Mouse (Mus musculus): ENCODE measurements around the gene Leap2.
A peak's percentile ranks its signal among the peaks of the same experiment; 100 is the strongest.
"Not testable (repeated sequence)": the region's sequence is repeated elsewhere in the genome, so short reads cannot be mapped to it uniquely, and the experiment has no call there.

Gene Leap2

DNA sequence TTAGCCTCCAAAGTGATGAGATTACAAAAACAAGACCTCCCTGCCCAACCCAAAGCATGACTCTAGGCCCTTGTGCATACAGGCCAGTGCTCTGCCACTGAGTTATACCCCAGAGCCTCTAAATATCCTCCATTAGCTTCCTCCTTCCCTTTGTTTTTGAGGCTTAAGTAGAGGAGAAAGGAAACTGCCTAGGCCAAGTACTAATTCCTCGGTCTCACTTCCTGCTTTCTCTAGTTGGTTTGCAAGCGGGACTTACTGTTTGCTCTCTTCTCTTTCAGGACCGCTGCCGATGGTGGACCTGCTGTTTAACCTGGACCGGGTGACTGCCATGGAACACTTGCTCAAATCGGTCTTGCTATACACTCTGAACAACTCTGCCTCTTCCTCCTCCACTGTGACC lies 13.4 kb upstream of the Leap2 start:
- DNase-seq: no peak

DNA sequence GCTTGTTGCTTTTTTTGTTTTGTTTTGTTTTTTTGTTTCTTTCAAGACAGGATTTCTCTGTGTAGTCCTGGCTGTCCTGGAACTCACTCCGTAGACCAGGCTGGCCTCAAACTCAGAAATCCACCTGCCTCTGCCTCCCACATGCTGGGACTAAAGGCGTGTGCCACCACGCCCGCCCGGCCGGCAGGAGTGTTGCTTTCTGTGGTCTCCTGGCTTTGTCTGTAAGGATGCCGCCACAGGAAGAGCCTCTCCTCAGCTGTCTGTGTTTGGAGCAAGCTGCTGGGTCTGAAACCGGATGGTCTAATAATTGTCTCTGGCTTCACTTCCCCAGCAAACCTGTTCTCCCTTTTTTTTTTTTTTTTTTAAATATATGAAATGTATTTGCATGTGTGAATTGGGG lies 12.5 kb upstream of the Leap2 start:
- DNase-seq: no peak

DNA sequence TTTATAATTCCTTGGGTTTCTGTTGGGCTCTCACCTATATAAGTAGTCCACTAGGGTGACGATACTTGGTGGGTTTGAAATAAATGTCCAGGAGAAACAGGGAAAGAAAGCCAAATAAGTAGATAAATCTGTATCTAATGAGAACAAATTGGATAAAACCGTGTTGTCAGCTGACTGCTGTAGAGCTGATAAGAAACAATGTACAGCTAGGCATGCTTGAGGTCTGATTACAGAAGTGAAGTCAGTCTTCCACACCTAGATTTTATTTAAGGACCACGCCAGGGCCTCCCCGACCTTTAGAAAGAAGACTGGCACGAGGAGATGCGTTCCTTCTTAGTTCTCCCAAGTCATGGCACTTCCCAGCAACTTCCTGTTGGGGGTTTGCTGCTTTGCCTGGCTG lies 10.1 kb upstream of the Leap2 start:
- no peak for DNase-seq

DNA sequence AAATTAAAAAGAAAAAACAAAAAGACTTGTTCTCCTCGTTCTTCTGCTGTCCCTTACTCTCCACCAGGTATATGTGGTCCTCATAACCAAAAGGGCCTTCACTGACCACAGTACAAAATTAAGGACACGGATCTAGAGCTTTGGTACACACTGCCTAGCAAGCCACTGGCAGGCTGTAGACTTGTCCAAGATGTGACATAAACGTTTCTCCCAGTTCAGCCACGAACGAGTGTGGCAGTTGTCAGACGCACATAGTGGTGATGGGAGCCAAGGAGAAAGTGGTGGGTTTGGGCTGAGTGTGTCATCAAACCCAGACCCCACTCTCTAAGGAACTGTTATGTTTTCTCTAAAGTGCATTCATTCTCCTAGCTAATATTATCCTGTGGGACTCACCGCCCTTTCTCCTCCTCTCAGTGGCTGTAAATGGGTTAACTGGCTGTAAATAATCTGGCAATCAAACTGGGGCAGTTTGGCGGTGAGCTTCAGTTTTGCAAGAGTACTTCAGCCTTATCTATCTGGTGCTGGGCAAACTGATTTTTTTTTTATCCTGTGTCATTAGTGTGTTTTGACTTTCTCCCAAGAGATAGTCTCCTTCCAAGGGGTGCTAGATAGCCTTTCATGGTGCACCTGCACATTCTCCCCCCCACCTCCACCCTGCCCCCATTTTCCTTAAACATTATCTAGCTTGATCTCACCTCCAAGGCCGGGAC lies 8.5 kb upstream of the Leap2 start:
- DNase-seq: no peak

DNA sequence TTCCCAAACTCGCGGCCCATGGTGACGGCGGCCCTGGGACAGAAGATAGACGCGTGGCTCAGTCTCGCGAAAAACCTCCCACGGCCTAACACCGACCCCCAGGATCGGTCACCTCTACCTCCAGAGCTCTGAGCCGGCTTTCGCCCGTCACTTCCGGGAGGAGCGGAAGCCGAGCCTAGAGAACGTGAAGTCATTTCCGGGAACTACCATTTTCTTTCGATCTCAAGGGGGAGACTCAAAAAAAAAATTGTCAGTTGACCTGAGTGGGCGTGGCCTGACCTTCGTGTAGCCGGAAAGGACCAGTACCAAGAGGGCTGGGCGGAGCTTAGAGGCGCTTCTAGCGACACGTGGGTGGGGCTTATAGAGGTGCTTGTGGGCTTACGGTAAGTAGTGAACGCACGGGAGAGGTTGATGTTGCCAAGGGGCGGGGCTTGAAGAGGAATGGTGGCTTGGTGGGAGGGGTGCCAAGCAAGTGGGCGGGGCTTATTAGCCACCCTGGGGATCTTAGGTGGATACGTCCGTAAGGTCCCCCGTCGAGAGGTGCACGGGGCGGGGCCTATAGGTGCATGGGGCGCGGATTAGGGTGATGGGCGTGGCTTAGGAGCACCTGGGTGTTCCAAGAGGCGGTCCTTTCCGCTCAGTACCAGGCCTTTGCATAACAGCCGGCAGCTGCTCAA lies 7.8 kb upstream of the Leap2 start, which contains the start of the genes Uqcrq and Gdf9:
Uqcrq (minus strand) TSS at position 162 of the 677 bp plus-strand sequence.
Gdf9 (plus strand) TSS at position 354 of the 677 bp plus-strand sequence.
- DNase-seq: peak; percentile 99 to 100

DNA sequence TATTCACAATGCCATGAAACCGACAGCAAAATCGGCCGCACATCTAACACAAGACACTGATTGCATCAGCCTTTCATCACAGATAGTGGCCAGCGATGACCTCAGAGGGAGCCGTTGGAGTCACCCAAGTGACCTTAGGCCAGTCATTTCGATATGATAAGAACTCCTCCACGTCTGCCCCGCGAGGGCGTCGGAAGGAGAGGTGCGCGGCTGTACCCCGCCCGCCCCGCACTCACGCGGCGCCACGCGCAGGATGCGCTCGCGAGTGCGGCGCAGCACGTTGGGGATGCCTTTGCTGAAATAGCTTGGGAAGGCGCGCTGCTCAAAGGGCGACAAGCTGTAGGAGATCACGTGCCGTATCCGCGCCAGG lies 7.3 kb upstream of the Leap2 start:
- no peak for DNase-seq

DNA sequence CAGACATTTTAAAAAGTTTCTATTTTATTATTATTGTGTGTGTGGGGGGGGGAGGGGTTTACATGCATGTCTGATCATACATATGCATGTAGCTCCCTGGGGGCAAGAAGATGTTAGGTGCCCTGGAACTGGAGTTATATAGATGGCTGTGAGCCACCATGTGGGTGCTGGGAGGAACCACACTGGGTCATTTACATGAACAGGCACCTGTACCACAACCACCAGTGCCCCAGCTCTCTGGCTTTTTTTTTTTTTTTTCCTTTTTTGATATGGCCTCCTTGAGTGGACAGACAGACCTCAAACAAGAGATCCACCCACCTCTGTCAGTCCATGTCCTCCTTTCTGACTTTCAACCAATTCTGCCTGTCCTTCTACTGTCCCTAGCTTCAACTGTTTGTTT lies 6.2 kb upstream of the Leap2 start:
- peak in 1 of 2 experiments; percentile 14 for DNase-seq

DNA sequence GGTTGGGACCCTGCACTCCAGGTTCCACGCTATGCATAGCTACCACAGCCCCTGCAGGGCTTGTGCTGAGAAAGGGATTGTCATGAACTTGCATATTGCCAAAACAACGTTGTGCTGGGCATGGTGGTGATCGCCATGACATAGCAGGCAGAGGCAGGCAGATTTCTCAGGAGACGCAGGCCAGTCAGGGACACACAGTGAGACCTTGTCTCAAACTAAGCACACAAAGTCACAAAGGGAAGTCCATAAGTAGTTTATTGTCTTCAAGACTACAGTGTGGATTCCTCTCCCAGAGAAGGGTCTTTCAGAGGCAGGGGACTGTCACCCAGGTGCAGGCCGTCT lies 5.7 kb upstream of the Leap2 start:
- no peak for DNase-seq

DNA sequence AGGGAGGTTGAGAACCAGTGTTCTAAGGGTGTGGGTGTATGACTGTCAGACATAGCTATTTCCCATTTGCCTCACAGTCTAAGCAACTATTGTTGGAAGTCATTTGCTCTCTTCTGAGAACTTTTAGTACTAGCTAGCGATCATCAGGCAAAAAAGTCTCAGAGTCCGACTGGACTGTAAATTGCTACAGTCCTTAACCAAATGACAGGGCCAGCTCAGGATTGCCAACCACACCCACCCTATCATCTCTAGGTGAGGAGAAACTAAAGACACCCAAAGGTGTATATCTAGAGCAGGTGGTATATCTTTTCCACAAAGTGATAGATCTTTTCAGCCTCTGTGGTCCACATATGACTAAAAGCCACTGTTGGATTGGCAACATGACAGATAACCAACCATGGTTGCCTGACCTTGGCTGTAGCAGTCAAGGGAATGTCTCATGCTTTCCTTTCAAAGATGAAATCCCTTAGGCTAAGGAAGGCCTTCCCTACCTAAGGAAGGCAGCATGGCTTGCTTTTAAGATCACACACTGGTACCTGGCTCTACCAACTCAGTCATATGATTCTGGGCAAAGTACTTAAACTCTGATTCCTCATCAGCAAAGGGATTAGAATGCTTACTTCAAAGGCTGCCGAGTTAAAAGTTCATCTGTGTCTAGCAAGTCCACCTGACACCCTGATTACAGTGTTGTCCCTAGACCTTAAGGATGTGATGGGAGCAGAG lies 5.2 kb upstream of the Leap2 start:
- no peak for DNase-seq

DNA sequence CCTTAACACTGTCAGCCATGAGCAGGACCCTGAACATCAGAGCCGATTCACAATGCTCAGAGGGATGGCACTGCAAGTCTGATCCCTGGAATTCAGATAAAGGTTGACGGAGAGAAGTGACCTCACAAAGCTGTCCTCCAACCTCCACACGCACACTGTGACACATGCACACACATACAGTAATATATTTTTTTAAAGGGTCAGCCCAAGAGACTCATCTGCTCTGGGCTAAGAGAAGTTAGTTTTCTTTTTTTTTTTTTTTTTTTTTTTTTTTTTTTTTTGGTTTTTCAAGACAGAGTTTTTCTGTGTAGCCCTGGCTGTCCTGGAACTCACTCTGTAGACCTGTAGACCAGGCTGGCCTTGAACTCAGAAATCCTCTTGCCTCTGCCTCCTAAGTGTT lies 3.9 kb upstream of the Leap2 start:
- not testable (repeated sequence) for DNase-seq

DNA sequence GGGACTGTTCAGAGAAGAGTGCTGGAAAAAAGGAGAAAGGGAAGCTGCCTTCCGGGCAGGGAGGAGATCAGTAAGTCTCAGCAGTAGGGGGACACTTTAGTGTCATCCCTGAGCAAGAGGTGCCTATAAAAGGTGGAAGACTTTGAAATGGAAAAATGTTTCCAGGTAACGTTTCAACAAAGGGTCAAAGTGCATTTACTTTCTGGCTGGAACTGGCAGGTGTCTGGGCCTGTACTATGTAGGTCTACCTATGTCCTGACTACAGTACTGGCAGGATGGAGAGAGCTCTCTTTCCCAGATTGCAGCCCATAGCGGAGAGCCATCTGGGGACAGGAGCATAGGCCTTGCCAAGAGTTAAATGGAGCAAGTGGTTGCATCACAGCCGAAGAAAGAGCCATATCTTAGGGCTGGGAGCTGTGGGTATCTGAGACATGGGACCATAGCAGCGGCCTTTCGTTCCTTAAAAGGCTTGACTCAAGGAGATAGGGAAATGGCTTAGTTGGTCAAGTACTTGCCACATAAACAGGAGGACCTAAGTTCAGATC lies 2.8 kb upstream of the Leap2 start:
- DNase-seq: no peak

DNA sequence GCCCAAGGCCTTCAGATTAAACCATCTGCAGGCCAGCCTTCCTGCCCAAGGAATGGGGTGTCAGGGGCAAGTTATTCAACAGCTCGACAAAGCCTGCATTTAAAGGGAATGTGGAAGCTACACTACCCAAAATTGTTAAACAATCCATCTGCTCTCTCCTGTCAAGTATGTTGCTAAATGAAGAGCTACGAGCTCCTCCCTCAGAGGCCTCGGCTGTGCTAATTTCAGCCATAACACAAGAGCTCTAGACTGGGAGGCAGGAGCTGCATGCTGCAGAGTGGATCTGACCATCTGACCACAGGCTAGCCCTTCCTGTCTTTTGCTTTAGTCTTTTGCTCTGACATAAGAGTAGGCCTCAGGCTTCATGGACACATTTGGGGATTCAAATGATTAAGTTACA lies 2.3 kb upstream of the Leap2 start:
- no peak for DNase-seq

DNA sequence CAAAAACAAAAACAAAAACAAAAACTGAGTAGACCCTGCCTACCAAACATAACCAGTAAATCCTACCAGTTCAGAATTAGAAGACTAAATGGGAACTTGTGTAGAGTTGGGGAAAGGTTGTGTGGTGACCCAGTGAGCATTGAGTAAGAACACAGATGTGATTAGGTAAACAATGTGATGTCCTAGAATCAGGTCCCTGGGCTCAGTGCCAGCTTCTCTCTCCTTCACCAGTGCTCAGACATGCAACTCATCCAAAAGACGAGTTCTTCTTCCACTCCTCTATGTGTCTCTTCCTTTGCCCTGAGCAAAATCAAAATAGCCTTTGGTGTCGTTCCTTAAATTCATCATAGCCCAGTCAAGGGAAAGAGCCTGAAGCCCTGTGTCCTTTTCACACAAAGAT lies 1.9 kb upstream of the Leap2 start:
- no peak for DNase-seq

DNA sequence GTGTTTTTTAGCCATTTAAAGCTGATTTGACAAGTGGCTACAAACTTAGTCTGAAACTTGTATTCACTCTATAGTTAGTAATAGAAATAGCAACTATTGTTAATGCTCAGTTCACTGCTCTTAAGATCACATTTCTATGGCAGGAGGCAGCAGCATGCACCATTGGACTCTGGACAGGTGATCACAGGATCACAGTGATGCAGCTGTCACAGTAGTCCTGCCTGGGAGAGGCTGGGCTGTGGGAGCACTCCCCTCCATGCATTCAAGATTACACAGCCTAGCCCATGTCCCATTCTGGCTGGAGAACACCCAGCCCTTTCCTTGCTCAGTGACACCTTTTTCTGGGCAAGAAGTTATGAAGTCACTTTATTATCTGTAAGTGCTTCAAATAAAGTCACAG lies 4.9 kb downstream of the Leap2 start:
- no peak for DNase-seq

DNA sequence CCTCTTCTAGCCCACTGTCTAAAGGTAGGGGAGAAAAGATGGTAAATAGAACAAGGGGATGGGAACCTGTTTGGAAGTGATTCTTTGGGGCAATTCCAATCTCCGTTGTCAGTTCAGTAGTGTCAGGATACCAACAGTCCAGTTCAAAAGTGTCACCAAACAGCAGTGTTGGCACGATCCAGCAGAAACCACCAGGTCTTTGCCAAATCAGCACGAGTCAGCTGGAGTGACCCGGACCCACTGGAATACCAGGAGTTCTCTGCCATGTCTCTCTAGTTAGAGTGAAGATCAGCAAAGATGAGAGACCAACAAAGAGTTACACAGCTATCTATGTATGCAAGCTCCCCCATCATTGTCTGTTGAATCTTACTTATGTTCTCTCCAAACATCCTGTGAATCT lies 9.1 kb downstream of the Leap2 start:
- no peak for DNase-seq

DNA sequence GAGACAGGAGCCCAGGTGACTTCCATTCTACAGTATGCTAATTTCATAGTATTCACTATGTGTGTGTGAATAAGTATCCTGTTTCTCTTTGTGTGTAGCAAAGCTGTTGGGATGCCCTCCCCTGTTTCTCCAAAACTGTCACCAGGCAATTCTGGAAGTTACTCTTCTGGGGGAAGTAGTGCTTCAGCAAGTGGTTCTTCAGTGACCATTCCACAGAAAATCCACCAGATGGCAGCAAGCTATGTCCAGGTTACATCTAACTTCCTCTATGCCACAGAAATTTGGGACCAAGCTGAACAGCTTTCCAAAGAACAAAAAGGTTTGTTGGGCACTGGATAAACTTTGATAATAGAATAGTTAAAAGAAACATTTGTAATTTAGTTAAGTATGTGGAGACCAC lies 11.2 kb downstream of the Leap2 start:
- peak in 1 of 2 experiments; percentile 18 for DNase-seq

DNA sequence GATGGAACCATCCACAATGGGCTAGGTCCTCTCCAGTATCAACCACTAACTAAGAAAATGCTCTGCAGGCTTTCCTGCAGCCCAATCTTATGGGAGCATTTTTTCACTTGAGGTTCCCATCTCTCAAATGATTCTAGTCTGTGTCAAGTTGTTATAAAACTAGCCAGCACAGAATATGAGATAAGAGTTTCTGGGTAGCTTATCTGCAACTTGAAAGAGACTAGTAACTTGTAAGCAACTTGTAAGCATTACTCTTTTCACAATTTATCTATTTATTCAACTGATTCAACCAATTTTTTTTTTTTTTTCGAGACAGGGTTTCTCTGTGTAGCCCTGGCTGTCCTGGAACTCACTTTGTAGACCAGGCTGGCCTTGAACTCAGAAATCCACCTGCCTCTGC lies 19.3 kb downstream of the Leap2 start:
- no peak for DNase-seq

DNA sequence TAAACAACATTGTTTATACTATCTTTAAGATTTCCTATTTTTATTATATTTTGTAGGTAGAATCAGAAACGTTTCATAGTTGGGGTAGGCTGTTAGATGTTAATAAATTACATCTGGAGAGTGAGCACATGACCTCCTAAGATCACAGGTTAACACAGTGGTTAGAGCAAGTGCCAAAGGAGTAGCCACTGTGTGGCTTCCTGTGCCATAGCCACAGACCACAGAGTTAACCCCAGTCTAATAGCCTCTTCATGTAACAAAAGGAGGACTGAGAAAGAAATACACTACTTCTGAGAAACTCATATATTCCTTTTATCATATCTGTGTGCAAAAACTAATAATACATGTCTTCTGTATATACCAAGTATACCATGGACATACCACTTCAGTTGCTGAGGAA lies 29.1 kb downstream of the Leap2 start:
- DNase-seq: no peak

DNA sequence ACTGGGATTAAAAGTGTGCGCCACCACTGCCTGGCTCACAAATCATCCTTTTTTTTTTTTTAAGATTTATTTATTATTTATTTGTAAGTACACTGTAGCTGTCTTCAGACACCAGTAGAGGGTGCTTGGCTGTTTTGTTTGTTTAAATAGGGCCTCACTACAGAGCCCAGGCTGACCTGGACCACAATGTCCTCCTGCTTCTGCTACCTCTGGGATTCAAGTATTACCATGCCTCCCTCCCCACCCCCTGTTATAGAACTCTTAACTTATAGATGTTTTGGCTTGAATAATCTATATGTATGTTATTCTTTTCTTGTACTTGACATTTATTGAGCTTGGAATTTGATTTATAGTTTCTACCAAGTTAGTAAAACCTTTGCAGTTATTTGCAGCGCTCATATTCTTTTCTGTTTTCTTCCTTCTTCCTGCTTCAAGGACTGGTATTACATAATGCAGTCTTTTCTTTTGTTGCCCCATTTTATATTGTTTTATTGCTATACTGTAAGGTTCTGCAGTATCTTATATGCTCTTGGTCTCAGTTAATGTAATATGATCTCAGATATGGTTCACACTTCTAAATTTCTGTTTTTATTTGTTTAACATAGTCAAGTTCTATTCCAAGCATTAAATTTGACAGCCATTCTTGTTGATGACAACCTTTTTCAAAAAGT lies 39.1 kb downstream of the Leap2 start:
- DNase-seq: no peak

DNA sequence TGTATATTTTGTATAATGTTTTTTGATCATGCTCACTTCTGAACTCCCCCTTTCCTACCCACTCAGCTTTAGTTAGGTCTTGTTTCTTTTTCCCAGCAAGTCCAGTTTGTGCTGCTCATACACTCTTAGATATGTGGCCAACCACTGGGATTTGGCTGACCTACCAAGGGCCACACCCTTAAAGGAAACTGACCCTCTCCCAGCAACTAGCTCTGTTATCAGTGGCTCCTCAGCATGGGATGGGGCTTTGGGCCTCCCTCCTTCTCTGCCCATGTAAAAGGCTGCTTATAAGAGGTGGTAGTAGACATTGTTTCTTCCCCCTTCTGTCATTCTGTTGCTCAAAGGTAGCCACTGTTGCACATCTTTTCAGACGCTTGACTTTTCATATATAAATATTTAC lies 44.1 kb downstream of the Leap2 start:
- DNase-seq: no peak
